18 mouse cellular contexts compared by ENCODE assay signal in the genomic region with DNA sequence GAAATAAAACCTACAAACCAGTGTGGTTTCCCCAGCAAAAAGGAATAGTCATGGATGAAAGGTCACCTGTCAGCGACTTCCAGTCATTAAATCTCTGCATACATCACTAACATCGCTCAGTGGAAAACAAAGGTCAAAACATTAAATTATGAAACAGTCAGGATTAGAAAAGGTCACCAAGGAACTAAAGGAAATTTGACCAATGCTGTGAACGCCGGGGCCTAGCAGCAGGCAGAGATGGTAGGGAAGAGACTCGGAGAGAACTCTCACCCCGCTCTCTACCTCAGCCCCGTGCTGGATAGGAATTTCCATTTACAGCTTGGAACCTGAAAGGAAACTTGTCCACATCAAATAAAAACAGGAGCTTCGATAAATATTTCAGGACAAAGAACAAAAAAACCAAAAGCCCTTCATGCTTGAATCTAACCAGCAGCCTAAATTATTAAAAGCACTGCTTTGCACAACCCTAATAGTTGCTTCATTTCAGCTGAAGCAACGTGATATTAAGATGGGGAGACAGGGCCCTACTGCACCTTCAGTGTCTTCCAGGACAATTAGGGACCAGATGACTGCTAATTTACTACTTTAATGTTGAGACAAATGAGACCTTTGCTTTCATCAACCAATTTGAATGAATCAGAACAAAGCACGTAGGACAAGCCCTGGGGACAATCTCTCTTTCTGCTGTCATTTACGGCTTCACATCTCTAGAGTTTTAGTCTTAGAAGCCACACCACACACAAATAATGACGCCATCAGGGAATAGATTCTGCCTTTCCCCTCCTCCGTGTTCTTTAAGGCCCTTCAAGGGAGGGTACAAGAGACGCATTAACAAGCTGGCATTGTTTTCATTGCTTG.
DNase-seq lines count a peak whose midpoint lies in the region; ATAC-seq and TF ChIP-seq lines count a peak whose summit lies in the region.
"Had no signal": no experiment of that assay in that cellular context is flagged by ENCODE, and none has a peak within 500 bp of the region (broad histone marks: within the 10 kb centered on the region; RNA-seq: fewer than 3 reads in every experiment).

No protein-coding gene starts in this region.

- no peak overlapping the region for H3K4me2 ChIP-seq in hindbrain, embryonic 14.5 days (replicated peaks)
- no peak overlapping the region for H3K4me2 ChIP-seq in hindbrain, postnatal 0 days (ENCODE audit: low read depth, low read length)
- no peak overlapping the region for H3K4me2 ChIP-seq in midbrain, embryonic 14.5 days (ENCODE audit: low read length)
- H3K4me2 ChIP-seq: heart, embryonic 13.5 days; intestine, embryonic 15.5 days had no signal

- no peaks in the 10 kb centered on the region for H3K27me3 ChIP-seq in hindbrain, embryonic 14.5 days (ENCODE audit: control insufficient read depth, insufficient read depth, low read length)
- H3K27me3 ChIP-seq in hindbrain, postnatal 0 days (ENCODE audit: insufficient read depth, low read length), result no peaks in the 10 kb centered on the region
- H3K27me3 ChIP-seq in midbrain, embryonic 14.5 days (ENCODE audit: control insufficient read depth, insufficient read depth, low read length), result no peaks in the 10 kb centered on the region
- H3K27me3 ChIP-seq: heart, embryonic 13.5 days; intestine, embryonic 15.5 days; Patski had no signal

- H3K36me3 ChIP-seq in hindbrain, embryonic 14.5 days (replicated peaks; ENCODE audit: control insufficient read depth, insufficient read depth), result no peaks in the 10 kb centered on the region
- no peaks in the 10 kb centered on the region for H3K36me3 ChIP-seq in hindbrain, postnatal 0 days (ENCODE audit: insufficient read depth, low read length)
- no peaks in the 10 kb centered on the region for H3K36me3 ChIP-seq in midbrain, embryonic 14.5 days (ENCODE audit: control insufficient read depth, insufficient read depth, low read length)
- H3K36me3 ChIP-seq: heart, embryonic 13.5 days; intestine, embryonic 15.5 days had no signal

- DNase-seq in hindbrain, embryonic 14.5 days (ENCODE audit: low spot score), result no peak
- DNase-seq in hindbrain, postnatal 0 days (ENCODE audit: low spot score), result no peak
- DNase-seq in adrenal gland, adult 2 months, result peak; percentile 57
- peak; percentile 29 for DNase-seq in adrenal gland, postnatal 10 days
- DNase-seq in midbrain, embryonic 14.5 days, result peak; percentile 75
- no peak for DNase-seq in gastrocnemius, postnatal 10 days
- DNase-seq in frontal cortex, postnatal 25 days (ENCODE audit: low spot score in 2 of 2), result no peak
- DNase-seq: cerebellum, adult 18-20 months; gastrocnemius, postnatal 36 days; heart, postnatal 36 days; kidney, postnatal 10 days; lung, postnatal 14 days; right cerebral cortex, postnatal 25 days; thymus, postnatal 14 days had no signal

- no peak overlapping the region for H3K4me3 ChIP-seq in hindbrain, embryonic 14.5 days (replicated peaks; ENCODE audit: low read length)
- H3K4me3 ChIP-seq in hindbrain, postnatal 0 days (ENCODE audit: low read length), result no peak overlapping the region
- H3K4me3 ChIP-seq in midbrain, embryonic 14.5 days (replicated peaks; ENCODE audit: low read depth, low read length), result no peak overlapping the region
- H3K4me3 ChIP-seq: heart, embryonic 13.5 days; intestine, embryonic 15.5 days had no signal

- H3K4me1 ChIP-seq in hindbrain, embryonic 14.5 days (replicated peaks; ENCODE audit: control insufficient read depth, insufficient read depth, low read length), result peaks cover 25% of the 10 kb centered on the region
- no peaks in the 10 kb centered on the region for H3K4me1 ChIP-seq in hindbrain, postnatal 0 days (ENCODE audit: insufficient read depth, low read length)
- peaks cover 23% of the 10 kb centered on the region for H3K4me1 ChIP-seq in midbrain, embryonic 14.5 days (ENCODE audit: control insufficient read depth, insufficient read depth, low read length)
- H3K4me1 ChIP-seq: intestine, embryonic 15.5 days had no signal

- no peaks in the 10 kb centered on the region for H3K9me3 ChIP-seq in hindbrain, embryonic 14.5 days (ENCODE audit: control insufficient read depth, low read length)
- no peaks in the 10 kb centered on the region for H3K9me3 ChIP-seq in hindbrain, postnatal 0 days (ENCODE audit: low read length)
- H3K9me3 ChIP-seq in midbrain, embryonic 14.5 days (ENCODE audit: control insufficient read depth, low read length), result no peaks in the 10 kb centered on the region
- H3K9me3 ChIP-seq: heart, embryonic 13.5 days; intestine, embryonic 15.5 days had no signal

- no peak overlapping the region for H3K9ac ChIP-seq in hindbrain, embryonic 14.5 days
- no peak overlapping the region for H3K9ac ChIP-seq in hindbrain, postnatal 0 days (replicated peaks; ENCODE audit: low read length)
- H3K9ac ChIP-seq in midbrain, embryonic 14.5 days (replicated peaks; ENCODE audit: low read length), result no peak overlapping the region
- H3K9ac ChIP-seq: heart, embryonic 13.5 days; intestine, embryonic 15.5 days had no signal

- ATAC-seq in hindbrain, embryonic 14.5 days (ENCODE audit: low FRiP score), result 0 out of 2 replicates have a peak, but pooled peaks have one; percentile 24
- no peak for ATAC-seq in hindbrain, postnatal 0 days
- peak; percentile 71; the same call in 1 of the 2 replicates for ATAC-seq in midbrain, embryonic 14.5 days (ENCODE audit: low FRiP score, low TSS enrichment)
- ATAC-seq: activated CD4-positive, CD25-positive, alpha-beta regulatory T cell, adult 4 months; intestine, embryonic 15.5 days; Patski had no signal

- TF ChIP-seq CTCF in hindbrain, postnatal 0 days (IDR thresholded peaks at IDR 0.05; ENCODE audit: low read depth), result no peak

- WGBS in hindbrain, embryonic 14.5 days, result 47% methylated on average over 14 of the region's 14 CpGs
- WGBS in hindbrain, postnatal 0 days, result 62% methylated on average over 14 of the region's 14 CpGs
- 47% methylated on average over 14 of the region's 14 CpGs for WGBS in midbrain, embryonic 14.5 days

- H3K27ac ChIP-seq in hindbrain, embryonic 14.5 days, result peak overlapping the region; percentile 26; the same call in 1 of the 2 replicates
- no peak overlapping the region for H3K27ac ChIP-seq in hindbrain, postnatal 0 days
- peak overlapping the region; percentile 68 for H3K27ac ChIP-seq in midbrain, embryonic 14.5 days (replicated peaks; ENCODE audit: low read depth, low read length)
- H3K27ac ChIP-seq: heart, embryonic 13.5 days; intestine, embryonic 15.5 days had no signal

Comparison
In these comparisons a context has a peak if more than half of its experiments do, and no peak if none do; other contexts are left out.
1. DNase-seq: peak in adrenal gland, adult 2 months (single experiment), adrenal gland, postnatal 10 days (single experiment) and midbrain, embryonic 14.5 days (single experiment); none in hindbrain, embryonic 14.5 days (single experiment), hindbrain, postnatal 0 days (single experiment), gastrocnemius, postnatal 10 days (single experiment) and frontal cortex, postnatal 25 days (0 of 2).